Mouse (Mus musculus) heart, postnatal 0 days (tissue): ENCODE measurements around the gene Pprc1.

Experiments used
- CTCF ChIP-seq: IDR thresholded peaks from 2 replicates; pipeline ENCODE4 v1.5.1; 2016; ENCODE audit warnings: antibody characterized with exemption, control low read depth, low read depth
- EP300 ChIP-seq: IDR thresholded peaks from 2 replicates; pipeline ENCODE4 v1.6.1; 2016; ENCODE audit warnings: antibody characterized with exemption, low read depth

GRCm38 (mm10) chr19:46039478-46039877 is 5.2 kb upstream of the Pprc1 start:
- TF ChIP-seq CTCF (no peak; the same call in 1 of the 2 replicates), EP300 (no peak)
